Mouse (Mus musculus): ENCODE results near the gene Ak4. TPM values are rescaled to one million over a fixed set of nuclear protein-coding genes. Genes with fewer than 3 reads are reported as not detected.

The Ak4 gene
- total and polyA plus RNA-seq, 2 experiments from 2014 or later, result 5.3 to 18.4 TPM

DNA sequence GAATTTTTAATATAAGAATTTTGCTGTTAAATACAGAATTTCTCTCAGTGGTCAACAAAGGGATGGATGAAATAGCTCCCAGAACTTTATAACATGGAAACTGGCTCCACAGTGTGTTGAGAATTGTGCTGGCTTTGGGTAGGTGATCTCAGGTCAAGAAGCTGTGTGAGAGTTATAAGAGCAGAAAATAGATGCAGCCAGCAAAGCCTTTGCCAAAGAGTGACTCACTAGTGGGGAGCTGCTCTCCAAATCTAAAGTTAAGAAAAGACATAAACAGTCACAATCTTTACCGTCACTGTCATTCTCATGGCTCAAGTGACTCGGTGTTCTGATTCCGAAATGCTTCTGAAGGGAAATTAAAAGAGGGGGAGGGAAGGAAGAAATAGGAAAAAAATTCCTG is 53.7 kb downstream of the Ak4 start:
- Histone ChIP-seq H3K27me3 (ENCODE audit: control insufficient read depth, insufficient read depth, low read length) (no peaks in the 10 kb centered on the region), H3K9me3 (replicated peaks; ENCODE audit: control insufficient read depth, low read length) (no peaks in the 10 kb centered on the region), H3K4me3 (ENCODE audit: low read depth, low read length) (no peak overlapping the region), H3K4me2 (ENCODE audit: low read depth, low read length) (no peak overlapping the region), H3K27ac (ENCODE audit: low read depth) (no peak overlapping the region), H3K36me3 (replicated peaks; ENCODE audit: control insufficient read depth, insufficient read depth, low read length) (no peaks in the 10 kb centered on the region), H3K4me1 (ENCODE audit: control insufficient read depth, insufficient read depth) (no peaks in the 10 kb centered on the region), H3K9ac (replicated peaks; ENCODE audit: low read depth, low read length) (no peak overlapping the region)
- 60% methylated on average over 3 of the region's 3 CpGs for WGBS
- no peak for ATAC-seq (ENCODE audit: insufficient read depth, low read depth)
- TF ChIP-seq CTCF (IDR thresholded peaks at IDR 0.05; ENCODE audit: low read depth), result no peak
- TF ChIP-seq EP300 (IDR thresholded peaks at IDR 0.05; ENCODE audit: low read depth), result no peak
- no peak for DNase-seq (ENCODE audit: low spot score)

DNA sequence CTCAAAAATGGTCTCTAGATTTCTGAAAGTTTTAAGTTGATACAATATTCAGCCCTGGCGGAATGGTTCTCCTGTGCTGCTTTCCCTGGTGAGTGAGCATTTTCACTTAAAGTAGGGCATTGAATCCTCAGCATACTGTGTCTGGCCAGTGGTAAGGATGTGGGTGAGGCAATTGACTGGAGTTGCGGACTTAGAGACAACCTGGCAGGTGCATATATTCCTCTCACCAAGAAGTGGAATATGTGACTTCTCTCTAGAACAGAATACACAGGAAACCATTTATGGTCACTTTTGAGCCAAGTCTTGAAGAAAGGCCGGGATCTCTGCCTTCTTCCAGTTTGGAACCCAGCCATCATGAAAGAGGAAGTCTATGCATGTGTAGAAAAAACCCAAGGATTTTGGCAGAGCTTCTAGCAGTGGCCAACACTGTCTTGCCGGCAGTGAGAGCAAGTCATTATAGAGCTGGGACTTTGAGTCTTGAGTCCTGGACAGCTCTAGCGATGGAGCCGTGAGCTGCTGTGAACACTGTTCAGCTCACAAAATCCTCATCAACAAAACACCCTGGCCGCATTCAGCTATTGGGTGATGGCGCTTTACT is 71.3 kb downstream of the Ak4 start:
- peaks cover 9% of the 10 kb centered on the region; the same call in 1 of the 2 replicates for H3K27me3 ChIP-seq (ENCODE audit: control insufficient read depth, insufficient read depth, low read length)
- ATAC-seq (ENCODE audit: insufficient read depth, low read depth) (no peak), DNase-seq (ENCODE audit: low spot score) (no peak)

GRCm38 (mm10) chr4:101491704-101492103 is 72.6 kb downstream of the Ak4 start:
- DNase-seq (ENCODE audit: low spot score), result no peak
- no peak for ATAC-seq (ENCODE audit: insufficient read depth, low read depth)
- H3K27me3 ChIP-seq (ENCODE audit: control insufficient read depth, insufficient read depth, low read length), result peaks cover 21% of the 10 kb centered on the region
- H3K4me2 ChIP-seq (ENCODE audit: low read depth, low read length), result no peak overlapping the region
- peaks cover 7% of the 10 kb centered on the region for H3K4me1 ChIP-seq (ENCODE audit: control insufficient read depth, insufficient read depth)
- no peaks in the 10 kb centered on the region for H3K9me3 ChIP-seq (replicated peaks; ENCODE audit: control insufficient read depth, low read length)
- no peaks in the 10 kb centered on the region for H3K36me3 ChIP-seq (replicated peaks; ENCODE audit: control insufficient read depth, insufficient read depth, low read length)
- no peak overlapping the region for H3K4me3 ChIP-seq (ENCODE audit: low read depth, low read length)
- H3K27ac ChIP-seq (ENCODE audit: low read depth), result no peak overlapping the region
- 68% methylated on average over 6 of the region's 6 CpGs for WGBS
- no peak for TF ChIP-seq CTCF (IDR thresholded peaks at IDR 0.05; ENCODE audit: low read depth)
- TF ChIP-seq EP300 (IDR thresholded peaks at IDR 0.05; ENCODE audit: low read depth), result no peak
- H3K9ac ChIP-seq (replicated peaks; ENCODE audit: low read depth, low read length), result no peak overlapping the region

More for the DNA sequence above, 71.3 kb downstream of the Ak4 start:
- H3K4me3 ChIP-seq (ENCODE audit: low read depth, low read length), result no peak overlapping the region
- H3K4me1 ChIP-seq (ENCODE audit: control insufficient read depth, insufficient read depth), result peaks cover 4% of the 10 kb centered on the region; the same call in 1 of the 2 replicates
- TF ChIP-seq EP300 (IDR thresholded peaks at IDR 0.05; ENCODE audit: low read depth) (no peak), CTCF (IDR thresholded peaks at IDR 0.05; ENCODE audit: low read depth) (no peak)
- no peak overlapping the region for H3K27ac ChIP-seq (ENCODE audit: low read depth)
- no peak overlapping the region for H3K4me2 ChIP-seq (ENCODE audit: low read depth, low read length)
- no peak overlapping the region for H3K9ac ChIP-seq (replicated peaks; ENCODE audit: low read depth, low read length)
- WGBS, result 71% methylated on average over 8 of the region's 8 CpGs
- H3K36me3 ChIP-seq (replicated peaks; ENCODE audit: control insufficient read depth, insufficient read depth, low read length), result no peaks in the 10 kb centered on the region
- H3K9me3 ChIP-seq (replicated peaks; ENCODE audit: control insufficient read depth, low read length), result no peaks in the 10 kb centered on the region

GRCm38 (mm10) chr4:101493611-101494197 is 74.6 kb downstream of the Ak4 start:
- H3K4me1 ChIP-seq (ENCODE audit: control insufficient read depth, insufficient read depth), result peaks cover 13% of the 10 kb centered on the region
- ATAC-seq (ENCODE audit: insufficient read depth, low read depth), result no peak
- TF ChIP-seq CTCF (IDR thresholded peaks at IDR 0.05; ENCODE audit: low read depth) (no peak), EP300 (IDR thresholded peaks at IDR 0.05; ENCODE audit: low read depth) (no peak)

GRCm38 (mm10) chr4:101496188-101496533 is 77.1 kb downstream of the Ak4 start:
- peak overlapping the region; percentile 58 for H3K4me3 ChIP-seq (ENCODE audit: low read depth, low read length)
- H3K4me1 ChIP-seq (ENCODE audit: control insufficient read depth, insufficient read depth), result peaks cover 9% of the 10 kb centered on the region; the same call in 1 of the 2 replicates
- peak overlapping the region; percentile 93 for H3K4me2 ChIP-seq (ENCODE audit: low read depth, low read length)
- H3K27ac ChIP-seq (ENCODE audit: low read depth), result no peak overlapping the region
- TF ChIP-seq EP300 (IDR thresholded peaks at IDR 0.05; ENCODE audit: low read depth), result no peak
- no peak for TF ChIP-seq CTCF (IDR thresholded peaks at IDR 0.05; ENCODE audit: low read depth)
- H3K9me3 ChIP-seq (replicated peaks; ENCODE audit: control insufficient read depth, low read length), result no peaks in the 10 kb centered on the region
- peak overlapping the region; percentile 23; the same call in 1 of the 2 replicates for H3K9ac ChIP-seq (replicated peaks; ENCODE audit: low read depth, low read length)
- no peak for ATAC-seq (ENCODE audit: insufficient read depth, low read depth)
- peaks cover 41% of the 10 kb centered on the region for H3K27me3 ChIP-seq (ENCODE audit: control insufficient read depth, insufficient read depth, low read length)
- no peak for DNase-seq (ENCODE audit: low spot score)
- WGBS, result 3% methylated on average over 28 of the region's 28 CpGs
- H3K36me3 ChIP-seq (replicated peaks; ENCODE audit: control insufficient read depth, insufficient read depth, low read length), result no peaks in the 10 kb centered on the region

More at GRCm38 (mm10) chr4:101493611-101494197, 74.6 kb downstream of the Ak4 start:
- Histone ChIP-seq H3K4me3 (ENCODE audit: low read depth, low read length) (no peak overlapping the region), H3K9ac (replicated peaks; ENCODE audit: low read depth, low read length) (no peak overlapping the region), H3K27me3 (ENCODE audit: control insufficient read depth, insufficient read depth, low read length) (peaks cover 40% of the 10 kb centered on the region), H3K27ac (ENCODE audit: low read depth) (no peak overlapping the region), H3K9me3 (replicated peaks; ENCODE audit: control insufficient read depth, low read length) (no peaks in the 10 kb centered on the region), H3K4me2 (ENCODE audit: low read depth, low read length) (no peak overlapping the region), H3K36me3 (replicated peaks; ENCODE audit: control insufficient read depth, insufficient read depth, low read length) (no peaks in the 10 kb centered on the region)
- DNase-seq (ENCODE audit: low spot score), result no peak

Measured in heart, postnatal 0 days (tissue).